Mouse (Mus musculus): Measurements from ENCODE around the gene Tpte. TPM values are rescaled to one million over a fixed set of nuclear protein-coding genes. Genes with fewer than 3 reads are reported as not detected.

Tpte gene
- polyA plus RNA-seq, 1 experiment from 2014 or later: not detected

DNA sequence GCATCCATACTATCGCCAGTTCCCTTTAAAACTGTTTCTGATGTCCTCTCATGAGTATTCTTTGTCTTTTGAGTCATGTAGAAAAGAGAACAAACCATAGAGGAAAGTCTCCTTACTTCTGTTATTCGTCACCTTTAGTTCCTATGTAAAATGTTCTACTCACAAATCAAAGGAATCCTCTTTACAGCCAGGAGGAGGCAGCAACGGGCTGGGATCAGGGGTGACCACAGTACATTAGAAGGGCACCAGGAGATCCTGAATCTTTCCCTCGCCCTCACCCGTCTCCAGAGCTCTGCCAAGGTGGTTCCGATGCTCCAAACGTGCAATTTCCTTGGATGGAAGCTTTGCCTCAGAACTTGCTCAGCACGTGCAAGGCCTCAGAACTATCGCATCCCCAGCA is 28.2 kb downstream of the Tpte start:
- Histone ChIP-seq H3K4me2 (replicated peaks) (no peak overlapping the region), H3K27me3 (ENCODE audit: control insufficient read depth, insufficient read depth, low read length) (no peaks in the 10 kb centered on the region), H3K9me3 (ENCODE audit: control insufficient read depth, low read length) (no peaks in the 10 kb centered on the region), H3K36me3 (replicated peaks; ENCODE audit: control insufficient read depth, insufficient read depth) (no peaks in the 10 kb centered on the region), H3K27ac (no peak overlapping the region), H3K4me3 (replicated peaks; ENCODE audit: low read length) (no peak overlapping the region), H3K9ac (no peak overlapping the region), H3K4me1 (replicated peaks; ENCODE audit: control insufficient read depth, insufficient read depth, low read length) (no peaks in the 10 kb centered on the region)
- WGBS: 78% methylated on average over 9 of the region's 9 CpGs
- DNase-seq (ENCODE audit: low spot score) (no peak), ATAC-seq (ENCODE audit: low FRiP score) (no peak)

DNA sequence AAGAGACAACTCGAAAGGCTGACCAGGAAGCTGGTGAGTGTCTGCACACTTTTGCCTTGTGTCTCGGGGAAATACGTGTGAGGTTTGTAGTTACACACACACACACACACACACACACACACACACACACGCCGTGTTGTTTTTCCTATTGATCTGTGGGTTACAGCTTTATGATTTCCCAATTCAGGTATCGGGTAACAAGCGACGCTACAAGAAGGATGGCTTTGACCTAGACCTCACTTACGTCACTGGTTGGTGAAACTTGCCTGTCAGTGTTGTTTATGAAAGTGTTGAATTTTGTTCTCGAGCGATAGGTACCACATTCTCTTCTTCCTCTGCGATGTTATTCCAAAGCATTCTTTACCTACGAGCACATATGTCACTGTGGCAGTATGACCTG is 52.2 kb downstream of the Tpte start:
- no peak for ATAC-seq (ENCODE audit: low FRiP score)
- DNase-seq (ENCODE audit: low spot score): no peak
- 94% methylated on average over 13 of the region's 13 CpGs for WGBS

DNA sequence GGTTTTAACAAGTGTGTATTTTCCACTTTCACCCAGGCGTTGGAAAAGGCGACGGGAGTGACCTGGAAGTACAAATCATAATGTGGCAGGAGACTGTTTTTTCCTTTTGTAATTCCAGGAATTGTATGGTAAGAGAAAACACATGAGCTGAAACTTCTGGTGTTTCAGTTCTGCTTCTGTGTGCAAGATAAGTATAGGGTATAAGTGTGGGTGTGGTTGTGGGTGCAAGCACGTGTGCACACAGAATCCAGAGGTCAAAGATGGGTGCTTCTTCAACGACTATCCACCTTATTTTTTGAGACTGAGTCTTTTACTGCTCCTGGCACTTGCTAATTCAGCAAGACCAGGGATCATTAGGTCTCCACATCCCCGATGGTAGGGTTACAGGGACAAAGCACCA is 76.1 kb downstream of the Tpte start:
- no peak for ATAC-seq (ENCODE audit: low FRiP score)
- H3K4me1 ChIP-seq (replicated peaks; ENCODE audit: control insufficient read depth, insufficient read depth, low read length): no peaks in the 10 kb centered on the region
- H3K4me2 ChIP-seq (replicated peaks): no peak overlapping the region
- no peaks in the 10 kb centered on the region for H3K27me3 ChIP-seq (ENCODE audit: control insufficient read depth, insufficient read depth, low read length)
- no peak for DNase-seq (ENCODE audit: low spot score)
- H3K9me3 ChIP-seq (ENCODE audit: control insufficient read depth, low read length): no peaks in the 10 kb centered on the region
- H3K36me3 ChIP-seq (replicated peaks; ENCODE audit: control insufficient read depth, insufficient read depth): no peaks in the 10 kb centered on the region
- H3K27ac ChIP-seq: no peak overlapping the region
- WGBS: 85% methylated on average over 6 of the region's 6 CpGs
- H3K9ac ChIP-seq: no peak overlapping the region
- no peak overlapping the region for H3K4me3 ChIP-seq (replicated peaks; ENCODE audit: low read length)

More for the DNA sequence above, 52.2 kb downstream of the Tpte start:
- Histone ChIP-seq H3K27ac (no peak overlapping the region), H3K36me3 (replicated peaks; ENCODE audit: control insufficient read depth, insufficient read depth) (no peaks in the 10 kb centered on the region), H3K4me3 (replicated peaks; ENCODE audit: low read length) (no peak overlapping the region), H3K4me1 (replicated peaks; ENCODE audit: control insufficient read depth, insufficient read depth, low read length) (no peaks in the 10 kb centered on the region), H3K9me3 (ENCODE audit: control insufficient read depth, low read length) (no peaks in the 10 kb centered on the region), H3K27me3 (ENCODE audit: control insufficient read depth, insufficient read depth, low read length) (no peaks in the 10 kb centered on the region), H3K9ac (no peak overlapping the region), H3K4me2 (replicated peaks) (no peak overlapping the region)

DNA sequence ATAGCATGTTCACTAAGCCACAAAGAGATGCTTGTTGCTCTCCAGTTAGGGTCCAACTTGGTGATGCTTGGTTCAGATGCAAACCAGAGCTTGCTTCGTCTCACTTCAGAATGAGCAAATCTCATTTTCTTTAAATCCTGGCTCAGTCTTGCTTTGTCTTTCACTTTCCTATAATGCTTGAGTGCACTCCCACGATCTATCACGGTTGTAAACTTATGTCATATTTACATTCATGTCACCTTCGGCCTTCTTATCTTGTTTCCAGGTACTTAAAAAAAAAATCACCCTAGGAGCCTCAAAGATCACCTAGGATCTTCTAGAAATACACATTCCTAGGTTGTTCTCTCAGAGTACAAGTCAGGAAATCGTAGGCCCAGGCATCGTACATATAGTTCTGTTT is 76.6 kb downstream of the Tpte start:
- H3K9me3 ChIP-seq (ENCODE audit: control insufficient read depth, low read length): no peaks in the 10 kb centered on the region
- H3K36me3 ChIP-seq (replicated peaks; ENCODE audit: control insufficient read depth, insufficient read depth): no peaks in the 10 kb centered on the region
- no peak for ATAC-seq (ENCODE audit: low FRiP score)
- H3K4me3 ChIP-seq (replicated peaks; ENCODE audit: low read length): no peak overlapping the region
- H3K9ac ChIP-seq: no peak overlapping the region
- H3K4me2 ChIP-seq (replicated peaks): no peak overlapping the region
- H3K27me3 ChIP-seq (ENCODE audit: control insufficient read depth, insufficient read depth, low read length): no peaks in the 10 kb centered on the region
- DNase-seq (ENCODE audit: low spot score): no peak
- H3K27ac ChIP-seq: no peak overlapping the region
- 91% methylated on average over 6 of the region's 6 CpGs for WGBS
- H3K4me1 ChIP-seq (replicated peaks; ENCODE audit: control insufficient read depth, insufficient read depth, low read length): no peaks in the 10 kb centered on the region

DNA sequence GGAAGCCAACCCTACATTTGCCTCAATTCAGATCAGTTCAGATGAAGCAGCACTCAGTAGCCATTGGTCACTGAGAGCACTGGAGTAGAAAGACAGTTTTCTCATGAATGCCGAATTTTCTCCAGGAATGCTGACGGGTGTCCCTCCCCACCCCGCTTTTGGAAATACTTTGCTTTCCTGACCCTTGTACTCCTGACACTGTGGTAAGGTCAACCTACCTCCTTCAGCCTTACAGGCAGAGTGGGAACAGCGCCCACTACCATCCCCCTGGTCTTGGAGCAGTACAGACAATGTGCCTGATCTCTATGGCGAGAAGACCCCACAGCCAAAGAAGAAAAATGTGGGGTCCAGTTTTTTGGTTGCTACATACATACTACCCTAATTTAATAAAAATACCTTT is 93.1 kb downstream of the Tpte start:
- no peak overlapping the region for H3K4me2 ChIP-seq (replicated peaks)
- H3K9ac ChIP-seq: no peak overlapping the region
- no peaks in the 10 kb centered on the region for H3K27me3 ChIP-seq (ENCODE audit: control insufficient read depth, insufficient read depth, low read length)
- ATAC-seq (ENCODE audit: low FRiP score) (no peak), DNase-seq (ENCODE audit: low spot score) (no peak)
- H3K36me3 ChIP-seq (replicated peaks; ENCODE audit: control insufficient read depth, insufficient read depth): peaks cover 13% of the 10 kb centered on the region; the same call in 1 of the 2 replicates
- H3K4me1 ChIP-seq (replicated peaks; ENCODE audit: control insufficient read depth, insufficient read depth, low read length): no peaks in the 10 kb centered on the region
- 92% methylated on average over 5 of the region's 5 CpGs for WGBS
- H3K4me3 ChIP-seq (replicated peaks; ENCODE audit: low read length): no peak overlapping the region
- no peak overlapping the region for H3K27ac ChIP-seq
- H3K9me3 ChIP-seq (ENCODE audit: control insufficient read depth, low read length): no peaks in the 10 kb centered on the region

DNA sequence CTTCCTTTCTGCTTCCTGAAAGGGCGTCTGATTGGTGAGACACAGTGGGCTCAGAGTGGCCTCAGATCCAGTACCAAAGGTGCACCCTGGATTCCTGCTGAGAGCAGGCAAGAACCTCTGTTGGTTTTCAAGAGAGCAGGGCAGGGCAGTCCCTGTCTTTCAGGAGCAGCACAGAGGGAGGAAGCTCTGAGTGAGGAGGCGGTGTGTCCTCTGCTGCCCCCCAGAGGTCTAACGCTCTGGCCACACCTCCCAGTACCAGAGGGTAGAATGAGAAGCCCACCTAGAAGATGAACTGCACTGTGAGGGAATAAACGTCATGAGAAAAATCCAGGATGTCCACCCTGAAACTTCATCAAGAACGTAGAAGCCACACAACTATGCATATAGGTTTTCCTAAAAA is 93.7 kb downstream of the Tpte start:
- Histone ChIP-seq H3K4me2 (replicated peaks) (no peak overlapping the region), H3K36me3 (replicated peaks; ENCODE audit: control insufficient read depth, insufficient read depth) (peaks cover 19% of the 10 kb centered on the region; the same call in 1 of the 2 replicates), H3K4me3 (replicated peaks; ENCODE audit: low read length) (no peak overlapping the region), H3K27me3 (ENCODE audit: control insufficient read depth, insufficient read depth, low read length) (no peaks in the 10 kb centered on the region), H3K4me1 (replicated peaks; ENCODE audit: control insufficient read depth, insufficient read depth, low read length) (no peaks in the 10 kb centered on the region), H3K9me3 (ENCODE audit: control insufficient read depth, low read length) (no peaks in the 10 kb centered on the region), H3K27ac (no peak overlapping the region), H3K9ac (no peak overlapping the region)
- ATAC-seq (ENCODE audit: low FRiP score) (peak; percentile 76; the same call in 1 of the 2 replicates), DNase-seq (ENCODE audit: low spot score) (peak; percentile 28)
- WGBS: 49% methylated on average over 5 of the region's 5 CpGs

DNA sequence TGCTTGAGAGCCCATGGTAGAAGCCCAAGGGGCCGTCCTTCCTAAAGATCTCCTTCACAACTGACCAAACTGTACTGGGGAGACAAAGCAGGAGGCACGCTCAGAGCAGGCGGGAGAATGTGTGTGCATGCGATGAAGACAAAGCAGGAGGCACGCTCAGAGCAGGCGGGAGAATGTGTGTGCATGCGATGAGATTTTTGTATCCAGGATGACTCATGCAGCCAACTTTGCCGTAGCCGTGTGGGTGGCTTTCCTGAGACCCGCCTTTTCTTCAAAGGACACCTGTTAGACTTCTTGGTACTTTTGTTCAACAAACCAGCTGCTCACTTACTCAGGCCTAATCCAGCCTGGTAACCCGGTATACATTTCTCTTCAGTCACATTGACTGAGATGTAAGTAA is 97.7 kb downstream of the Tpte start:
- H3K9ac ChIP-seq: no peak overlapping the region
- no peaks in the 10 kb centered on the region for H3K4me1 ChIP-seq (replicated peaks; ENCODE audit: control insufficient read depth, insufficient read depth, low read length)
- no peak for ATAC-seq (ENCODE audit: low FRiP score)
- 94% methylated on average over 11 of the region's 11 CpGs for WGBS
- H3K27ac ChIP-seq: no peak overlapping the region
- H3K27me3 ChIP-seq (ENCODE audit: control insufficient read depth, insufficient read depth, low read length): no peaks in the 10 kb centered on the region
- H3K36me3 ChIP-seq (replicated peaks; ENCODE audit: control insufficient read depth, insufficient read depth): peaks cover 32% of the 10 kb centered on the region
- H3K4me2 ChIP-seq (replicated peaks): no peak overlapping the region
- DNase-seq (ENCODE audit: low spot score): no peak
- H3K9me3 ChIP-seq (ENCODE audit: control insufficient read depth, low read length): no peaks in the 10 kb centered on the region
- no peak overlapping the region for H3K4me3 ChIP-seq (replicated peaks; ENCODE audit: low read length)

DNA sequence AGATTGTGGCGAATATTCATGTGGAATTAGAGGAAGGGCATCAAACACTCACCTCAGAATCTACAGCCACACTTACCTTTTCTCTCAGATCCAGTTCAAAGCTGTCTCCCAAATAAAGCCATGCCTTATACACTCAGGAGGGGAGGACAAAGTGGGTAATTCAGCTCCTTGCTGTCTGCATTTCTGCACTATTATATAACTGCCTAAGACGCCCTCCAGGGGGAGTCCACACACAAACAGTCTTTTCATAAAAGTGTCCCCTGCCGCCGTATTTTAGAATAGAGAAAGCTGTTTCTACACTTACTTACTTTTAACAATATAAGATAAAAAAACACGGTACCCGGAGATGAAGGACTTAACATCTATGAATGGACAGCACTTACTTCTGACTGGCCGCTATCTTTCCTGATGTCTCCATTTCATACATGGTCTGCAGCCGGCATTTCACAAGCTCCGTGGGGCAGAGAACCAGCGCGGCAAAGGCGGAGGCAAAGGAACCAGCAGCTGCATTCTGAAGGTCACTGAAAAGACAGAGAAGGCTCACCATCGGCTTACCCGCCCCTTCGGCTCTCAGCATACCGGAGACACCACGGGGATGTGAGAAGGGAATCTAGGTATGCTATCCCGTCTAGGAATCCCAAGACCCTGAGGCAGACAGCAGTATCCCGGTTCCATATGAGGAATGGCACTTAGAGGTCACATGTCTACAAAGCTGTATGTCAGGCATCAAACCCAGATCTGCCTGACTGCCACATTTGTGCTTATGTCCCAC is 99.8 kb downstream of the Tpte start:
- no peaks in the 10 kb centered on the region for H3K27me3 ChIP-seq (ENCODE audit: control insufficient read depth, insufficient read depth, low read length)

DNA sequence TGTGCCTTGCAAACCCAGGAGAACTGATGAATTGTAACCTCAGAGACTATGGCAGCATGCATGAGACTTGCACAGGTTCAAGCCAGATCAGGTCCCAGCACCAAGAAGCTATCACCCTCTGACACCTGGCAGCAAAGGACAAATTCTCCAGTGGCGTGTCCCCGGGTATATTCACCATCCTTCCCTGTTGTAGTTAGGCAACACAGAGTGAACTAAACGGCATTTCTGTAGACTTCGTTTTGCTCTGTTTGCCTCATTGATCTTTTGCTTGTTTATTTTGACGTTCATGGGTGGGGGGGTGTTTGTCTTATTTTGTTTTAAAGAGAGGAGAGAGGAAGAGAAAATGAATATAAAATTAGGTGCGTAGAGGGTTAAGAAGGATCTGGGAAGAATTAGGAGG is 101.9 kb downstream of the Tpte start:
- 95% methylated on average over 6 of the region's 6 CpGs for WGBS
- no peaks in the 10 kb centered on the region for H3K4me1 ChIP-seq (replicated peaks; ENCODE audit: control insufficient read depth, insufficient read depth, low read length)
- H3K4me2 ChIP-seq (replicated peaks): no peak overlapping the region
- no peaks in the 10 kb centered on the region for H3K27me3 ChIP-seq (ENCODE audit: control insufficient read depth, insufficient read depth, low read length)
- no peak overlapping the region for H3K27ac ChIP-seq
- no peak for DNase-seq (ENCODE audit: low spot score)
- no peaks in the 10 kb centered on the region for H3K9me3 ChIP-seq (ENCODE audit: control insufficient read depth, low read length)
- H3K4me3 ChIP-seq (replicated peaks; ENCODE audit: low read length): no peak overlapping the region
- H3K36me3 ChIP-seq (replicated peaks; ENCODE audit: control insufficient read depth, insufficient read depth): peaks cover 45% of the 10 kb centered on the region
- ATAC-seq (ENCODE audit: low FRiP score): no peak
- H3K9ac ChIP-seq: no peak overlapping the region

More for the DNA sequence above, 99.8 kb downstream of the Tpte start:
- Histone ChIP-seq H3K36me3 (replicated peaks; ENCODE audit: control insufficient read depth, insufficient read depth) (peaks cover 28% of the 10 kb centered on the region), H3K4me2 (replicated peaks) (no peak overlapping the region), H3K4me1 (replicated peaks; ENCODE audit: control insufficient read depth, insufficient read depth, low read length) (no peaks in the 10 kb centered on the region), H3K9ac (no peak overlapping the region), H3K27ac (no peak overlapping the region), H3K4me3 (replicated peaks; ENCODE audit: low read length) (no peak overlapping the region), H3K9me3 (ENCODE audit: control insufficient read depth, low read length) (no peaks in the 10 kb centered on the region)
- WGBS: 89% methylated on average over 19 of the region's 19 CpGs
- ATAC-seq (ENCODE audit: low FRiP score): no peak
- no peak for DNase-seq (ENCODE audit: low spot score)

DNA sequence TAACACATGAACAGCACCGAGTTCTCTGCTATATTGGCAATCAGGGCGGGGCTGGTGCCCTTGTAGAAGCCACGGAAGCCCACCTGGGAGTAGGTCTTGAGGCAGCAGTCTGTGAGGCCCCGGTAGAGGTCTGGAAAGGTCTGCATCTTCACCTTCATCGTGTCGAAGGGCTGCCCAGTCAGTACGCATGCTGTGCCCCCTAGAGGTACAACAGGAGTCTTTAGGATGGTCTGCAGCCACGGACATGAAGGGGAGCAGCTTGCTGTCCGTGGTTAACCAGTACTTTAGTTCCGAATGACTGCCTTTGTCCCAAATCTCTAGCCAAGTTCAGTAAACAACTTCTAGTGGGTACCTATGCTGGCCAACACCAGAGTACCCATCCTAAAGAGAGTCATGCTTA is 106.6 kb downstream of the Tpte start:
- Histone ChIP-seq H3K9me3 (ENCODE audit: control insufficient read depth, low read length) (no peaks in the 10 kb centered on the region), H3K4me3 (replicated peaks; ENCODE audit: low read length) (no peak overlapping the region), H3K27ac (no peak overlapping the region), H3K4me1 (replicated peaks; ENCODE audit: control insufficient read depth, insufficient read depth, low read length) (no peaks in the 10 kb centered on the region), H3K9ac (no peak overlapping the region), H3K36me3 (replicated peaks; ENCODE audit: control insufficient read depth, insufficient read depth) (peaks cover 16% of the 10 kb centered on the region), H3K27me3 (ENCODE audit: control insufficient read depth, insufficient read depth, low read length) (no peaks in the 10 kb centered on the region), H3K4me2 (replicated peaks) (no peak overlapping the region)
- ATAC-seq (ENCODE audit: low FRiP score) (no peak), DNase-seq (ENCODE audit: low spot score) (no peak)
- 86% methylated on average over 10 of the region's 10 CpGs for WGBS

Measured in hindbrain, embryonic 14.5 days (tissue).